Mouse (Mus musculus): ENCODE results near the gene Mr1. TPM values are rescaled to one million over a fixed set of nuclear protein-coding genes. Genes with fewer than 3 reads are reported as not detected.

Gene Mr1
- polyA plus RNA-seq, 1 experiment = 0.66 TPM

- H3K27me3 ChIP-seq (ENCODE audit: control insufficient read depth, insufficient read depth, low read length) = no peaks in the 10 kb centered on the region
- peaks cover 30% of the 10 kb centered on the region for H3K4me1 ChIP-seq (ENCODE audit: control insufficient read depth, insufficient read depth, insufficient read length, low read length)
- WGBS = 1% methylated on average over 18 of the region's 18 CpGs
- H3K4me3 ChIP-seq (ENCODE audit: low read depth, low read length) = peak overlapping the region; percentile 67
- H3K36me3 ChIP-seq (ENCODE audit: control insufficient read depth, insufficient read depth, low read length) = no peaks in the 10 kb centered on the region
- H3K27ac ChIP-seq (ENCODE audit: insufficient read depth, low read depth, low read length) = peak overlapping the region; percentile 26
- TF ChIP-seq CTCF (IDR thresholded peaks at IDR 0.05; ENCODE audit: extremely low read depth, insufficient read length, insufficient replicate concordance, low read depth, low read length) (no peak), POLR2A (IDR thresholded peaks at IDR 0.05; ENCODE audit: low read depth, low read length) (no peak)
Observed at GRCm38 (mm10) chr1:155082965-155083268, 63.7 kb downstream of the Mr1 start.

- TF ChIP-seq CTCF (IDR thresholded peaks at IDR 0.05; ENCODE audit: extremely low read depth, insufficient read length, insufficient replicate concordance, low read depth, low read length) (no peak), POLR2A (IDR thresholded peaks at IDR 0.05; ENCODE audit: low read depth, low read length) (no peak)
- peaks cover 27% of the 10 kb centered on the region for H3K4me1 ChIP-seq (ENCODE audit: control insufficient read depth, insufficient read depth, insufficient read length, low read length)
- H3K27me3 ChIP-seq (ENCODE audit: control insufficient read depth, insufficient read depth, low read length) = no peaks in the 10 kb centered on the region
- H3K36me3 ChIP-seq (ENCODE audit: control insufficient read depth, insufficient read depth, low read length) = no peaks in the 10 kb centered on the region
- H3K4me3 ChIP-seq (ENCODE audit: low read depth, low read length) = peak overlapping the region; percentile 67; the same call in 1 of the 2 replicates
- H3K27ac ChIP-seq (ENCODE audit: insufficient read depth, low read depth, low read length) = no peak overlapping the region
- WGBS = 57% methylated on average over 11 of the region's 11 CpGs
Observed at GRCm38 (mm10) chr1:155082158-155082964, 64.3 kb downstream of the Mr1 start.

GRCm38 (mm10) chr1:155077675-155078074 is 68.9 kb downstream of the Mr1 start:
- peaks cover 17% of the 10 kb centered on the region for H3K4me1 ChIP-seq (ENCODE audit: control insufficient read depth, insufficient read depth, insufficient read length, low read length)
- H3K4me3 ChIP-seq (ENCODE audit: low read depth, low read length) = no peak overlapping the region
- no peaks in the 10 kb centered on the region for H3K27me3 ChIP-seq (ENCODE audit: control insufficient read depth, insufficient read depth, low read length)
- H3K27ac ChIP-seq (ENCODE audit: insufficient read depth, low read depth, low read length) = no peak overlapping the region
- 89% methylated on average over 3 of the region's 3 CpGs for WGBS
- no peaks in the 10 kb centered on the region for H3K36me3 ChIP-seq (ENCODE audit: control insufficient read depth, insufficient read depth, low read length)
- TF ChIP-seq POLR2A (IDR thresholded peaks at IDR 0.05; ENCODE audit: low read depth, low read length) (no peak), CTCF (IDR thresholded peaks at IDR 0.05; ENCODE audit: extremely low read depth, insufficient read length, insufficient replicate concordance, low read depth, low read length) (no peak)

Other genes with a start within 250 kb of the Mr1 start
- 25.4 and 63.9 TPM in 2 replicates for gene Ier5, start 47.2 kb downstream of the Mr1 start, polyA plus RNA-seq (2012; rRNA removed)
- gene Stx6, start 11.9 kb upstream of the Mr1 start, polyA plus RNA-seq (2012; rRNA removed) = 15.4 and 32.4 TPM in 2 replicates
- 2.4 and 5.3 TPM in 2 replicates for gene BC034090, start 97.6 kb upstream of the Mr1 start, polyA plus RNA-seq (2012; rRNA removed)

Measured in small intestine, adult 2 months (tissue).